Mouse (Mus musculus): ENCODE results near the gene Casd1.

Casd1 gene

GRCm38 (mm10) chr6:4570412-4570811 lies 30.2 kb upstream of the Casd1 start:
- Histone ChIP-seq H3K27me3 (ENCODE audit: insufficient read depth, low read length) (peaks cover 14% of the 10 kb centered on the region), H3K4me1 (replicated peaks; ENCODE audit: low read depth, low read length) (no peaks in the 10 kb centered on the region), H3K9me3 (ENCODE audit: low read length) (no peaks in the 10 kb centered on the region), H3K36me3 (ENCODE audit: insufficient read depth, low read length) (no peaks in the 10 kb centered on the region), H3K4me3 (replicated peaks; ENCODE audit: low read length) (no peak overlapping the region)
- TF ChIP-seq POU5F1 (IDR thresholded peaks at IDR 0.05; ENCODE audit: borderline replicate concordance, low read length) (no peak), CTCF (conservative IDR thresholded peaks at IDR 0.05; ENCODE audit: low read length) (no peak), NANOG (IDR thresholded peaks at IDR 0.05; ENCODE audit: borderline replicate concordance, low read length) (no peak)

GRCm38 (mm10) chr6:4577756-4578155 lies 22.9 kb upstream of the Casd1 start:
- no peaks in the 10 kb centered on the region for H3K36me3 ChIP-seq (ENCODE audit: insufficient read depth, low read length)

GRCm38 (mm10) chr6:4578343-4578742 lies 22.3 kb upstream of the Casd1 start:
- H3K9me3 ChIP-seq (ENCODE audit: low read length), result peaks cover 9% of the 10 kb centered on the region
- H3K27me3 ChIP-seq (ENCODE audit: insufficient read depth, low read length), result peaks cover 29% of the 10 kb centered on the region
- H3K4me1 ChIP-seq (replicated peaks; ENCODE audit: low read depth, low read length), result no peaks in the 10 kb centered on the region
- H3K4me3 ChIP-seq (replicated peaks; ENCODE audit: low read length), result no peak overlapping the region
- TF ChIP-seq POU5F1 (IDR thresholded peaks at IDR 0.05; ENCODE audit: borderline replicate concordance, low read length), result no peak
- no peak for TF ChIP-seq CTCF (conservative IDR thresholded peaks at IDR 0.05; ENCODE audit: low read length)
- no peak for TF ChIP-seq NANOG (IDR thresholded peaks at IDR 0.05; ENCODE audit: borderline replicate concordance, low read length)
- no peaks in the 10 kb centered on the region for H3K36me3 ChIP-seq (ENCODE audit: insufficient read depth, low read length)

More at GRCm38 (mm10) chr6:4577756-4578155, 22.9 kb upstream of the Casd1 start:
- Histone ChIP-seq H3K27me3 (ENCODE audit: insufficient read depth, low read length) (peaks cover 26% of the 10 kb centered on the region), H3K4me3 (replicated peaks; ENCODE audit: low read length) (no peak overlapping the region), H3K9me3 (ENCODE audit: low read length) (peaks cover 9% of the 10 kb centered on the region), H3K4me1 (replicated peaks; ENCODE audit: low read depth, low read length) (no peaks in the 10 kb centered on the region)
- TF ChIP-seq NANOG (IDR thresholded peaks at IDR 0.05; ENCODE audit: borderline replicate concordance, low read length), result no peak
- TF ChIP-seq CTCF (conservative IDR thresholded peaks at IDR 0.05; ENCODE audit: low read length), result no peak

GRCm38 (mm10) chr6:4579620-4580019 lies 21.0 kb upstream of the Casd1 start:
- Histone ChIP-seq H3K4me1 (replicated peaks; ENCODE audit: low read depth, low read length) (no peaks in the 10 kb centered on the region), H3K36me3 (ENCODE audit: insufficient read depth, low read length) (no peaks in the 10 kb centered on the region), H3K4me3 (replicated peaks; ENCODE audit: low read length) (no peak overlapping the region), H3K27me3 (ENCODE audit: insufficient read depth, low read length) (peaks cover 36% of the 10 kb centered on the region), H3K9me3 (ENCODE audit: low read length) (peaks cover 9% of the 10 kb centered on the region)
- TF ChIP-seq CTCF (conservative IDR thresholded peaks at IDR 0.05; ENCODE audit: low read length), result no peak
- no peak for TF ChIP-seq POU5F1 (IDR thresholded peaks at IDR 0.05; ENCODE audit: borderline replicate concordance, low read length)
- TF ChIP-seq NANOG (IDR thresholded peaks at IDR 0.05; ENCODE audit: borderline replicate concordance, low read length), result no peak

- H3K4me1 ChIP-seq (replicated peaks; ENCODE audit: low read depth, low read length), result no peaks in the 10 kb centered on the region
- H3K27me3 ChIP-seq (ENCODE audit: insufficient read depth, low read length), result peaks cover 45% of the 10 kb centered on the region
- peaks cover 3% of the 10 kb centered on the region for H3K9me3 ChIP-seq (ENCODE audit: low read length)
- TF ChIP-seq NANOG (IDR thresholded peaks at IDR 0.05; ENCODE audit: borderline replicate concordance, low read length), result no peak
- TF ChIP-seq CTCF (conservative IDR thresholded peaks at IDR 0.05; ENCODE audit: low read length), result no peak
- no peak for TF ChIP-seq POU5F1 (IDR thresholded peaks at IDR 0.05; ENCODE audit: borderline replicate concordance, low read length)
- H3K4me3 ChIP-seq (replicated peaks; ENCODE audit: low read length), result no peak overlapping the region
- H3K36me3 ChIP-seq (ENCODE audit: insufficient read depth, low read length), result no peaks in the 10 kb centered on the region
Measured at GRCm38 (mm10) chr6:4583485-4583884, 17.2 kb upstream of the Casd1 start.

GRCm38 (mm10) chr6:4587946-4588345 lies 12.7 kb upstream of the Casd1 start:
- TF ChIP-seq POU5F1 (IDR thresholded peaks at IDR 0.05; ENCODE audit: borderline replicate concordance, low read length), result no peak
- TF ChIP-seq NANOG (IDR thresholded peaks at IDR 0.05; ENCODE audit: borderline replicate concordance, low read length), result no peak
- TF ChIP-seq CTCF (conservative IDR thresholded peaks at IDR 0.05; ENCODE audit: low read length), result no peak
- Histone ChIP-seq H3K4me3 (replicated peaks; ENCODE audit: low read length) (no peak overlapping the region), H3K27me3 (ENCODE audit: insufficient read depth, low read length) (peaks cover 31% of the 10 kb centered on the region), H3K9me3 (ENCODE audit: low read length) (no peaks in the 10 kb centered on the region), H3K4me1 (replicated peaks; ENCODE audit: low read depth, low read length) (no peaks in the 10 kb centered on the region), H3K36me3 (ENCODE audit: insufficient read depth, low read length) (no peaks in the 10 kb centered on the region)

GRCm38 (mm10) chr6:4588722-4589121 lies 11.9 kb upstream of the Casd1 start:
- peaks cover 26% of the 10 kb centered on the region for H3K27me3 ChIP-seq (ENCODE audit: insufficient read depth, low read length)
- H3K4me1 ChIP-seq (replicated peaks; ENCODE audit: low read depth, low read length), result no peaks in the 10 kb centered on the region
- no peaks in the 10 kb centered on the region for H3K9me3 ChIP-seq (ENCODE audit: low read length)
- TF ChIP-seq CTCF (conservative IDR thresholded peaks at IDR 0.05; ENCODE audit: low read length) (no peak), POU5F1 (IDR thresholded peaks at IDR 0.05; ENCODE audit: borderline replicate concordance, low read length) (no peak), NANOG (IDR thresholded peaks at IDR 0.05; ENCODE audit: borderline replicate concordance, low read length) (no peak)
- H3K36me3 ChIP-seq (ENCODE audit: insufficient read depth, low read length), result no peaks in the 10 kb centered on the region
- H3K4me3 ChIP-seq (replicated peaks; ENCODE audit: low read length), result no peak overlapping the region

- no peaks in the 10 kb centered on the region for H3K4me1 ChIP-seq (replicated peaks; ENCODE audit: low read depth, low read length)
- H3K4me3 ChIP-seq (replicated peaks; ENCODE audit: low read length), result no peak overlapping the region
- H3K9me3 ChIP-seq (ENCODE audit: low read length), result no peaks in the 10 kb centered on the region
- peaks cover 26% of the 10 kb centered on the region for H3K27me3 ChIP-seq (ENCODE audit: insufficient read depth, low read length)
- no peaks in the 10 kb centered on the region for H3K36me3 ChIP-seq (ENCODE audit: insufficient read depth, low read length)
- TF ChIP-seq NANOG (IDR thresholded peaks at IDR 0.05; ENCODE audit: borderline replicate concordance, low read length) (no peak), CTCF (conservative IDR thresholded peaks at IDR 0.05; ENCODE audit: low read length) (no peak), POU5F1 (IDR thresholded peaks at IDR 0.05; ENCODE audit: borderline replicate concordance, low read length) (no peak)
Measured at GRCm38 (mm10) chr6:4590089-4590488, 10.6 kb upstream of the Casd1 start.

GRCm38 (mm10) chr6:4597711-4598110 lies 2.9 kb upstream of the Casd1 start:
- Histone ChIP-seq H3K9me3 (ENCODE audit: low read length) (no peaks in the 10 kb centered on the region), H3K4me1 (replicated peaks; ENCODE audit: low read depth, low read length) (peaks cover 15% of the 10 kb centered on the region), H3K4me3 (replicated peaks; ENCODE audit: low read length) (no peak overlapping the region), H3K36me3 (ENCODE audit: insufficient read depth, low read length) (no peaks in the 10 kb centered on the region), H3K27me3 (ENCODE audit: insufficient read depth, low read length) (peaks cover 27% of the 10 kb centered on the region)
- TF ChIP-seq POU5F1 (IDR thresholded peaks at IDR 0.05; ENCODE audit: borderline replicate concordance, low read length), result no peak
- no peak for TF ChIP-seq CTCF (conservative IDR thresholded peaks at IDR 0.05; ENCODE audit: low read length)
- TF ChIP-seq NANOG (IDR thresholded peaks at IDR 0.05; ENCODE audit: borderline replicate concordance, low read length), result no peak

Measured in E14TG2a.4 (cell line).